Mouse (Mus musculus) limb, embryonic 14.5 days (tissue): ENCODE data around the gene Slc23a4. TPM values are rescaled to one million over a fixed set of nuclear protein-coding genes. Genes with fewer than 3 reads are reported as not detected.

Experiments used
- ATAC-seq: fragments of 200-750 bp; cut with Nextera tagmentation; 2 replicates; pipeline ENCODE4 v1.8.0; 2017; ENCODE audit warnings: low read depth, moderate number of reproducible peaks, moderate TSS enrichment; ENCODE audit not compliant: low FRiP score
- DNase-seq: peaks from one replicate; pipeline ENCODE4 v3.0.0-alpha.2; 2015; ENCODE audit warnings: low spot score
- H3K27ac ChIP-seq: fragments of 300-500 bp; sonication (generic); replicated peaks from 2 replicates; pipeline ENCODE4 v1.5.1; 2014; ENCODE audit warnings: low read depth, mild to moderate bottlenecking, low read length, moderate library complexity, mixed read lengths
- H3K27me3 ChIP-seq: fragments of 300-500 bp; sonication (generic); 2 replicates; pipeline ENCODE4 v1.6.1; 2014; ENCODE audit warnings: low read length, mixed read lengths; ENCODE audit not compliant: control insufficient read depth, insufficient read depth
- H3K36me3 ChIP-seq: fragments of 300-500 bp; sonication (generic); 2 replicates; pipeline ENCODE4 v1.6.1; 2014; ENCODE audit warnings: mild to moderate bottlenecking, low read length, moderate library complexity, mixed read lengths; ENCODE audit not compliant: control insufficient read depth, insufficient read depth
- H3K4me1 ChIP-seq: fragments of 300-500 bp; sonication (generic); 2 replicates; pipeline ENCODE4 v1.6.1; 2014; ENCODE audit warnings: antibody characterized with exemption, low read length, mixed read lengths; ENCODE audit not compliant: control insufficient read depth, insufficient read depth
- H3K4me2 ChIP-seq: fragments of 300-500 bp; sonication (generic); replicated peaks from 2 replicates; pipeline ENCODE4 v1.6.1; 2014; ENCODE audit warnings: low read depth, mild to moderate bottlenecking, low read length, moderate library complexity; ENCODE audit not compliant: severe bottlenecking
- H3K4me3 ChIP-seq: fragments of 300-500 bp; sonication (generic); replicated peaks from 2 replicates; pipeline ENCODE4 v1.5.1; 2014; ENCODE audit warnings: low read length
- H3K9ac ChIP-seq: fragments of 300-500 bp; sonication (generic); 2 replicates; pipeline ENCODE4 v1.6.1; 2014; ENCODE audit warnings: mild to moderate bottlenecking, low read depth, low read length, moderate library complexity; ENCODE audit not compliant: severe bottlenecking
- H3K9me3 ChIP-seq: fragments of 300-500 bp; sonication (generic); 2 replicates; pipeline ENCODE4 v1.6.1; 2016; ENCODE audit warnings: low read length; ENCODE audit not compliant: control insufficient read depth
- POLR2A ChIP-seq: fragments of 200-500 bp; IDR thresholded peaks from 2 replicates; pipeline ENCODE4 v1.8.0; 2012; ENCODE audit warnings: inconsistent platforms, mild to moderate bottlenecking, moderate library complexity, borderline replicate concordance; ENCODE audit not compliant: insufficient read depth, insufficient read length; ENCODE audit errors: extremely low read depth
- WGBS: fragments of 180-500 bp; shearing (Covaris S2); extraction: QIAGEN DNeasy Blood & Tissue Kit; methylation state at CpG from one replicate; pipeline ENCODE4 v1.1.7; 2014; 5-methylcytosine and 5-hydroxymethylcytosine counted together
- polyA plus RNA-seq, 2 experiments: library from polyadenylated mRNA; depleted of rRNA in 1 of 2; stranded (reverse) in 1 of 2; unstranded in 1 of 2; fragments of >200 nt; fragmentation: Nextera tagmentation in 1 of 2; extraction: Ambion mirVana in 1 of 2; gene quantifications; 2 replicates each; pipeline versions ENCODE4 v1.2.1 to v1.2.3; 2012 to 2014

Slc23a4 gene
- polyA plus RNA-seq, 2 experiments: 0.73 to 2.1 TPM

DNA sequence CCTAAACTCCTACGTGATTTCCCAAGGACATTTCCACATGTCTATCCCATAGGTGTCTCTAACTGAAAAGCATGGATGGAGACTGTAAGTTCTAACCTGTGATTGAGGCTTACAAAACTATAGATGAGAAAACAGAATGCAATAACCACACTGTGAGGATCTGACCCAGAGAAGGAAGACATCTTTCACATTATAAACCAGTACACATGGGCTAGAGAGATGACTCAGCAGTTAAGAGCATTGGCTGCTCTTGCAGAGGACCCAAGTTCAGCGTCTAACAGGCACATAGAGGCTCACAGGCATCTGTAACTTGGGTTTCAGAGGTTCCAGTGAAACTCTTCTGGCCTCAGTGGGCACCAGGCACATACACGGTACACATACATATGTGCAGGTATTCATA, 73.7 kb downstream of the Slc23a4 start:
- ATAC-seq: no peak
- Histone ChIP-seq H3K4me1 (peaks cover 5% of the 10 kb centered on the region), H3K4me2 (no peak overlapping the region), H3K4me3 (no peak overlapping the region), H3K36me3 (no peaks in the 10 kb centered on the region), H3K27ac (no peak overlapping the region), H3K27me3 (no peaks in the 10 kb centered on the region), H3K9me3 (no peaks in the 10 kb centered on the region), H3K9ac (no peak overlapping the region)
- no peak for DNase-seq
- WGBS: 83% methylated on average over 3 of the region's 3 CpGs
- TF ChIP-seq POLR2A: no peak

DNA sequence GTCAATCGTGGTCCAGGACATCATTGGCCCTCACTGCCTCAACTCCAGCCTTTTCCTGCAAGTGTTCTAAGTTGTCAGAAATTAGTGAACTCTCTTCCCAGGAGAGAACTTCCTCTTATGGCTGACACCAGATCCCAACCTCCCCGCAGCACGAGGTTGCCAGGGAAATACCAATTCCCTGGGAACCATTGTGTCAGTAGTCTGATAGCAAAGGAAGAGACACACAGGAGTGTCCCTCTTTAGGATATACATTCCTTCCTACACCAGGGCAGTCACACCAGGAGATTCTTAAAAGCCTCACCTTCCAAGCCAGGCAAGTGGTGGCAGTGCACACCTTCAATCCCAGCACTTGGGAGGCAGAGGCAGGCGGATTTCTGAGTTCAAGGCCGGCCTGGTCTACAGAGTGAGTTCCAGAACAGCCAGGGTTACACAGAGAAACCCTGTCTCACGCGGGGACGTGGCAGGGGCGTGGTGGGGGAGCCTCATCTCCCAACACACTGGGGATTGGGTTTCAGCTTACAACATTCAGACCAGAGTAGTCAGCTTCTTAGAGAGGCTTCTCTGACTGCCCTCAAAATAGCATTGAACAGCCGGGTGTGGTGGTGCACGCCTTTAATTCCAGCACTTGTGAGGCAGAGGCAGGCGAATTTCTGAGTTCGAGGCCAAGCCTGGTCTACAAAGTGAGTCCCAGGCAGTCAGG, 74.7 kb downstream of the Slc23a4 start:
- Histone ChIP-seq H3K9me3 (no peaks in the 10 kb centered on the region), H3K4me3 (no peak overlapping the region), H3K27me3 (no peaks in the 10 kb centered on the region), H3K36me3 (0 out of 2 replicates have a peak, but pooled peaks cover 4% of the 10 kb centered on the region), H3K27ac (no peak overlapping the region), H3K4me1 (peaks cover 5% of the 10 kb centered on the region), H3K9ac (no peak overlapping the region), H3K4me2 (no peak overlapping the region)
- DNase-seq: no peak
- WGBS: 88% methylated on average over 13 of the region's 13 CpGs
- no peak for ATAC-seq
- TF ChIP-seq POLR2A: no peak

DNA sequence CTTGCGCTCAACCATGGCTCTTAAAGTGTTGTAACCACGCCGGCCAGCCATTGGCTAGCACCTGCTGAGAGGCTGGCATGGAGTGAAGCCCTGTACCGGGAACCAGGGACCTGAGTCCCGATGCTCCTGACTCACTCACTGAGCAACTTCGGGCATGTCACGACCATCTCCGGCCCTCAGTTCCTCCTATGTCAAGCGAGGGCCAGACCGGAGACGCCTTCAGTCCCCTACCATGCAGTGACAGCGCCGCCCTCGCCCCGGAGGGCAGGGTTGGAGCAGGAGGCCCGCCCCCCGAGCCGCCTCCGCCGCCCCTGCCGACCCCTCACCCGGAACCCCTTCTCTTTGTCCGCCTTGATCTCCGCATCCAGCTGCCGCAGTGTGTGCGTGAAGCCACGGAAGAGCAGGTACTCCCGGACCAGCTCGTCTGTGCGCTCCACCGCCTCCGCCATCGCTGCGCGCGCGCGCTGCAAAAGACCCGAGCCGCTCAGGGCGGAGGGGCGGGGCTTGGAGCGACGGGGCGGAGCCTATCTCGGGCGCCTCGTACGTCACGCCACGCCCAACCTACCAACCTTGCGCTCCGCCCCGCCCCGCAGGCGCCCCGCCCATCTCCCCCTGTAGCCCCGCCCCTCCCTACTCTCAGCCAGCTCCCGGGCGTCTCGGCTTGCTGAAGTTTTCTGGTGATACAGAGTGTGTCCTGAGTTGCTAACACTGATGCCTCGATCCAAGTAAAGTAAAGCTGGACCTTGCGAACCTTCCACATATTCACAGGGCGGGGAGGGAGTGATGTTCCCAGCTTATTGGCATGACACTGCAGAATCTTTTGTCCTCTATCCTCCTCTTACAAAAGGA, 77.6 kb downstream of the Slc23a4 start, which contains the start of gene Wdr91:
Gene Wdr91 (minus strand): TSS at position 506 of the 849 bp plus-strand sequence.
- peak; percentile 79; the same call in 1 of the 2 replicates for TF ChIP-seq POLR2A
- peaks cover 24% of the 10 kb centered on the region for H3K36me3 ChIP-seq
- H3K27me3 ChIP-seq: no peaks in the 10 kb centered on the region
- H3K4me3 ChIP-seq: peak within 1 kb of the TSS; percentile 74
- DNase-seq: peak; percentile 94
- 1% methylated on average over 51 of the region's 64 CpGs for WGBS
- peak; percentile 95 for ATAC-seq
- H3K4me1 ChIP-seq: peaks cover 5% of the 10 kb centered on the region
- H3K4me2 ChIP-seq: peak within 1 kb of the TSS; percentile 67
- no peaks in the 10 kb centered on the region for H3K9me3 ChIP-seq
- peak within 1 kb of the TSS; percentile 73 for H3K27ac ChIP-seq
- peak within 1 kb of the TSS; percentile 66 for H3K9ac ChIP-seq

- DNase-seq (no peak), ATAC-seq (no peak)
- no peak for TF ChIP-seq POLR2A
- Histone ChIP-seq H3K36me3 (peaks cover 32% of the 10 kb centered on the region), H3K27ac (no peak overlapping the region), H3K4me2 (peak overlapping the region; percentile 67), H3K9ac (peak overlapping the region; percentile 66), H3K27me3 (no peaks in the 10 kb centered on the region), H3K4me1 (peaks cover 5% of the 10 kb centered on the region), H3K4me3 (peak overlapping the region; percentile 74), H3K9me3 (no peaks in the 10 kb centered on the region)
- WGBS: 46% methylated on average over 8 of the region's 8 CpGs
These were observed 78.4 kb downstream of the Slc23a4 start for GRCm38 (mm10) chr6:34909631-34910345.

- DNase-seq: no peak
- Histone ChIP-seq H3K27ac (no peak overlapping the region), H3K9me3 (no peaks in the 10 kb centered on the region), H3K9ac (no peak overlapping the region), H3K4me1 (peaks cover 5% of the 10 kb centered on the region), H3K27me3 (no peaks in the 10 kb centered on the region), H3K4me3 (no peak overlapping the region), H3K4me2 (no peak overlapping the region), H3K36me3 (peaks cover 47% of the 10 kb centered on the region)
- ATAC-seq: no peak
- 87% methylated on average over 18 of the region's 18 CpGs for WGBS
- no peak for TF ChIP-seq POLR2A
These were observed 80.4 kb downstream of the Slc23a4 start for GRCm38 (mm10) chr6:34907696-34908260.
